ENCODE assay signal across 12 mouse cellular contexts in genomic region chr10:81360721-81361120, GRCm38 (mm10). TPM values are rescaled to one million over a fixed set of nuclear protein-coding genes. Genes with fewer than 3 reads are reported as not detected.
A peak's percentile ranks its signal among the peaks of the same experiment; 100 is the strongest.
DNase-seq lines count a peak whose midpoint lies in the region; ATAC-seq and TF ChIP-seq lines count a peak whose summit lies in the region.
"Had no signal": no experiment of that assay in that cellular context is flagged by ENCODE, and none has a peak within 500 bp of the region (broad histone marks: within the 10 kb centered on the region; RNA-seq: fewer than 3 reads in every experiment).

No protein-coding gene starts in this region.

- no peak for TF ChIP-seq EP300 in liver, embryonic 14.5 days (IDR thresholded peaks at IDR 0.05; ENCODE audit: low read depth)

- TF ChIP-seq POLR2A in bone marrow, adult 2 months (IDR thresholded peaks at IDR 0.05; ENCODE audit: borderline replicate concordance, control insufficient read depth, low read depth, low read length) = no peak

- no peak for ATAC-seq in forebrain, embryonic 13.5 days
- no peak for ATAC-seq in forebrain, postnatal 0 days
- ATAC-seq in lung, embryonic 14.5 days (ENCODE audit: insufficient read depth) = no peak
- ATAC-seq in liver, embryonic 14.5 days (ENCODE audit: insufficient read depth) = no peak

- intact Hi-C loops in left cerebral cortex, postnatal 14 days (cut with DNase I) = no loop called here

- peaks cover 31% of the 10 kb centered on the region for H3K27me3 ChIP-seq in forebrain, embryonic 13.5 days
- H3K27me3 ChIP-seq in forebrain, postnatal 0 days (ENCODE audit: insufficient read depth, low read length) = 0 out of 2 replicates have a peak, but pooled peaks cover 7% of the 10 kb centered on the region
- H3K27me3 ChIP-seq in lung, embryonic 14.5 days (ENCODE audit: insufficient read depth, low read length) = peaks cover 8% of the 10 kb centered on the region; the same call in 1 of the 2 replicates
- H3K27me3 ChIP-seq in liver, embryonic 14.5 days (ENCODE audit: control insufficient read depth, insufficient read depth, low read length) = no peaks in the 10 kb centered on the region

- no peak overlapping the region for H3K4me2 ChIP-seq in forebrain, embryonic 13.5 days
- H3K4me2 ChIP-seq in forebrain, postnatal 0 days (ENCODE audit: low read depth) = no peak overlapping the region
- no peak overlapping the region for H3K4me2 ChIP-seq in lung, embryonic 14.5 days
- peak overlapping the region; percentile 82 for H3K4me2 ChIP-seq in liver, embryonic 14.5 days (ENCODE audit: low read depth)
- H3K4me2 ChIP-seq: limb, embryonic 12.5 days had no signal

- H3K4me3 ChIP-seq in forebrain, embryonic 13.5 days = no peak overlapping the region
- no peak overlapping the region for H3K4me3 ChIP-seq in forebrain, postnatal 0 days (ENCODE audit: low read depth, low read length)
- H3K4me3 ChIP-seq in lung, embryonic 14.5 days (ENCODE audit: low read depth, low read length) = no peak overlapping the region
- H3K4me3 ChIP-seq in bone marrow, adult 2 months (replicated peaks; ENCODE audit: control insufficient read depth, low read depth, low read length) = no peak overlapping the region
- H3K4me3 ChIP-seq in liver, embryonic 14.5 days (ENCODE audit: insufficient read depth in 1 of 2, low read depth in 2 of 2, low read length in 2 of 2) = no peak overlapping the region
- H3K4me3 ChIP-seq: limb, embryonic 12.5 days had no signal

- H3K9me3 ChIP-seq in forebrain, embryonic 13.5 days (replicated peaks) = no peaks in the 10 kb centered on the region
- H3K9me3 ChIP-seq in forebrain, postnatal 0 days (ENCODE audit: low read length) = no peaks in the 10 kb centered on the region
- no peaks in the 10 kb centered on the region for H3K9me3 ChIP-seq in lung, embryonic 14.5 days (ENCODE audit: low read depth, low read length)
- H3K9me3 ChIP-seq in liver, embryonic 14.5 days (ENCODE audit: control insufficient read depth, low read length) = no peaks in the 10 kb centered on the region
- H3K9me3 ChIP-seq: limb, embryonic 12.5 days had no signal

- no peak overlapping the region for H3K27ac ChIP-seq in forebrain, embryonic 13.5 days
- H3K27ac ChIP-seq in forebrain, postnatal 0 days (ENCODE audit: low read depth, low read length) = no peak overlapping the region
- no peak overlapping the region for H3K27ac ChIP-seq in lung, embryonic 14.5 days (ENCODE audit: low read depth)
- H3K27ac ChIP-seq in bone marrow, adult 2 months (ENCODE audit: control insufficient read depth, insufficient read depth, low read depth, low read length, poor library complexity) = peak overlapping the region; percentile 6; the same call in 1 of the 2 replicates
- peak overlapping the region; percentile 86 for H3K27ac ChIP-seq in liver, embryonic 14.5 days
- H3K27ac ChIP-seq: limb, embryonic 12.5 days had no signal

- peak overlapping the region; percentile 26; the same call in 1 of the 2 replicates for H3K9ac ChIP-seq in forebrain, embryonic 13.5 days
- H3K9ac ChIP-seq in forebrain, postnatal 0 days = no peak overlapping the region
- H3K9ac ChIP-seq in lung, embryonic 14.5 days = no peak overlapping the region
- H3K9ac ChIP-seq in liver, embryonic 14.5 days (replicated peaks) = peak overlapping the region; percentile 43

- TF ChIP-seq CTCF in forebrain, postnatal 0 days (IDR thresholded peaks at IDR 0.05; ENCODE audit: low read depth) = no peak
- no peak for TF ChIP-seq CTCF in lung, embryonic 14.5 days (IDR thresholded peaks at IDR 0.05; ENCODE audit: low read depth)
- no peak for TF ChIP-seq CTCF in bone marrow, adult 2 months (IDR thresholded peaks at IDR 0.05; ENCODE audit: control insufficient read depth, insufficient read depth, low read length)
- no peak for TF ChIP-seq CTCF in liver, embryonic 14.5 days (IDR thresholded peaks at IDR 0.05; ENCODE audit: low read depth)

- 76% methylated on average over 8 of the region's 8 CpGs for WGBS in forebrain, embryonic 13.5 days
- WGBS in forebrain, postnatal 0 days = 77% methylated on average over 8 of the region's 8 CpGs
- WGBS in lung, embryonic 14.5 days = 57% methylated on average over 8 of the region's 8 CpGs
- 83% methylated on average over 8 of the region's 8 CpGs for WGBS in bone marrow, adult 2 months
- WGBS in liver, embryonic 14.5 days (ENCODE audit: insufficient replicate concordance) = 74% methylated on average over 8 of the region's 8 CpGs

- DNase-seq in forebrain, postnatal 0 days = no peak
- DNase-seq in lung, embryonic 14.5 days = peak; percentile 36
- DNase-seq in lung, postnatal 10 days = no peak
- DNase-seq in liver, embryonic 14.5 days (ENCODE audit: low read depth in 3 of 3, low spot score in 3 of 3) = no peak
- no peak for DNase-seq in cerebellum, postnatal 14 days
- DNase-seq in left cerebral cortex, postnatal 14 days (ENCODE audit: low spot score in 2 of 2) = no peak
- DNase-seq: adrenal gland, postnatal 36 days; cerebellum, postnatal 10 days; kidney, adult 11 months had no signal

- H3K4me1 ChIP-seq in forebrain, embryonic 13.5 days = peaks cover 50% of the 10 kb centered on the region
- H3K4me1 ChIP-seq in forebrain, postnatal 0 days (ENCODE audit: insufficient read depth) = peaks cover 12% of the 10 kb centered on the region
- peaks cover 42% of the 10 kb centered on the region for H3K4me1 ChIP-seq in lung, embryonic 14.5 days (ENCODE audit: insufficient read depth)
- H3K4me1 ChIP-seq in bone marrow, adult 2 months (ENCODE audit: control insufficient read depth, insufficient read depth, low read length) = peaks cover 12% of the 10 kb centered on the region
- H3K4me1 ChIP-seq in liver, embryonic 14.5 days (replicated peaks; ENCODE audit: control insufficient read depth in 2 of 2, insufficient read depth in 2 of 2, low read length in 1 of 2) = peaks cover 66 to 68% of the 10 kb centered on the region in 2 experiments

- H3K36me3 ChIP-seq in forebrain, embryonic 13.5 days (ENCODE audit: poor library complexity, severe bottlenecking) = peaks cover 4% of the 10 kb centered on the region; the same call in 1 of the 2 replicates
- 0 out of 2 replicates have a peak, but pooled peaks cover 8% of the 10 kb centered on the region for H3K36me3 ChIP-seq in forebrain, postnatal 0 days (ENCODE audit: insufficient read depth)
- H3K36me3 ChIP-seq in lung, embryonic 14.5 days (ENCODE audit: insufficient read depth) = peaks cover 13% of the 10 kb centered on the region; the same call in 1 of the 2 replicates
- H3K36me3 ChIP-seq in liver, embryonic 14.5 days (replicated peaks; ENCODE audit: control insufficient read depth, insufficient read depth, low read depth) = peaks cover 27% of the 10 kb centered on the region

RNA-seq across cellular contexts. Expression of gene Mfsd12, which starts 3.4 kb away (rescaled TPM):
- 6.3 and 6.8 TPM in 2 replicates for polyA plus RNA-seq in forebrain, embryonic 13.5 days (2015; fragmentation: Nextera tagmentation; extraction: Ambion mirVana)
- 19.8 and 23.4 TPM in 2 replicates for total RNA-seq in forebrain, postnatal 0 days (2014; rRNA removed)
- polyA plus RNA-seq in forebrain, postnatal 0 days (2015; fragmentation: Nextera tagmentation; extraction: Ambion mirVana) = 10.1 TPM in 2 replicates
- 7.7 and 8.5 TPM in 2 replicates for polyA plus RNA-seq in lung, embryonic 14.5 days (2014; fragmentation: Nextera tagmentation; extraction: Ambion mirVana)
- polyA plus RNA-seq in bone marrow, adult 2 months (2011; ENCODE audit: insufficient read depth, insufficient read length, low replicate concordance, missing spikeins) = 11.0 and 14.3 TPM in 2 replicates
- polyA plus RNA-seq in liver, embryonic 14.5 days (2012; rRNA removed) = 8.4 and 9.3 TPM in 2 replicates
- polyA plus RNA-seq in liver, embryonic 14.5 days (2014; fragmentation: Nextera tagmentation; extraction: Ambion mirVana) = 6.1 and 8.3 TPM in 2 replicates
- total RNA-seq in left cerebral cortex, postnatal 14 days (2021) = 10 to 100 TPM; 37.8 to 38.9 TPM

RNA-seq across cellular contexts. Expression of gene 4930404N11Rik, which starts 4.9 kb away (rescaled TPM):
- polyA plus RNA-seq in forebrain, embryonic 13.5 days (2015; fragmentation: Nextera tagmentation; extraction: Ambion mirVana) = 0.44 and 0.45 TPM in 2 replicates
- total RNA-seq in forebrain, postnatal 0 days (2014; rRNA removed) = not detected in 2 replicates
- 0.16 and 0.20 TPM in 2 replicates for polyA plus RNA-seq in forebrain, postnatal 0 days (2015; fragmentation: Nextera tagmentation; extraction: Ambion mirVana)
- 0.65 and 0.92 TPM in 2 replicates for polyA plus RNA-seq in lung, embryonic 14.5 days (2014; fragmentation: Nextera tagmentation; extraction: Ambion mirVana)
- polyA plus RNA-seq in bone marrow, adult 2 months (2011; ENCODE audit: insufficient read depth, insufficient read length, low replicate concordance, missing spikeins) = 4.5 and 12.3 TPM in 2 replicates
- 0.55 and 0.78 TPM in 2 replicates for polyA plus RNA-seq in liver, embryonic 14.5 days (2012; rRNA removed)
- 0.44 and 0.60 TPM in 2 replicates for polyA plus RNA-seq in liver, embryonic 14.5 days (2014; fragmentation: Nextera tagmentation; extraction: Ambion mirVana)
- total RNA-seq in left cerebral cortex, postnatal 14 days (2021) = 1 to 10 TPM in 1 of 2 experiments, under 1 TPM in 1; 0.93 to 1.3 TPM

RNA-seq across cellular contexts. Expression of gene Hmg20b, which starts 10.4 kb away (rescaled TPM):
- polyA plus RNA-seq in forebrain, embryonic 13.5 days (2015; fragmentation: Nextera tagmentation; extraction: Ambion mirVana) = 60.6 and 61.1 TPM in 2 replicates
- total RNA-seq in forebrain, postnatal 0 days (2014; rRNA removed) = 15.1 and 21.6 TPM in 2 replicates
- polyA plus RNA-seq in forebrain, postnatal 0 days (2015; fragmentation: Nextera tagmentation; extraction: Ambion mirVana) = 25.1 and 25.2 TPM in 2 replicates
- 98.7 and 105 TPM in 2 replicates for polyA plus RNA-seq in lung, embryonic 14.5 days (2014; fragmentation: Nextera tagmentation; extraction: Ambion mirVana)
- polyA plus RNA-seq in bone marrow, adult 2 months (2011; ENCODE audit: insufficient read depth, insufficient read length, low replicate concordance, missing spikeins) = 56.9 and 60.7 TPM in 2 replicates
- 20.6 and 24.9 TPM in 2 replicates for polyA plus RNA-seq in liver, embryonic 14.5 days (2012; rRNA removed)
- 20.3 and 23.7 TPM in 2 replicates for polyA plus RNA-seq in liver, embryonic 14.5 days (2014; fragmentation: Nextera tagmentation; extraction: Ambion mirVana)
- total RNA-seq in left cerebral cortex, postnatal 14 days (2021) = 10 to 100 TPM; 21.4 to 23.3 TPM

RNA-seq across cellular contexts. Expression of gene Fzr1, which starts 17.6 kb away (rescaled TPM):
- polyA plus RNA-seq in forebrain, embryonic 13.5 days (2015; fragmentation: Nextera tagmentation; extraction: Ambion mirVana) = 117 and 128 TPM in 2 replicates
- total RNA-seq in forebrain, postnatal 0 days (2014; rRNA removed) = 60.2 and 67.2 TPM in 2 replicates
- polyA plus RNA-seq in forebrain, postnatal 0 days (2015; fragmentation: Nextera tagmentation; extraction: Ambion mirVana) = 128 and 132 TPM in 2 replicates
- 109 and 116 TPM in 2 replicates for polyA plus RNA-seq in lung, embryonic 14.5 days (2014; fragmentation: Nextera tagmentation; extraction: Ambion mirVana)
- polyA plus RNA-seq in bone marrow, adult 2 months (2011; ENCODE audit: insufficient read depth, insufficient read length, low replicate concordance, missing spikeins) = 126 and 131 TPM in 2 replicates
- polyA plus RNA-seq in liver, embryonic 14.5 days (2012; rRNA removed) = 73.1 and 86.2 TPM in 2 replicates
- 80.5 and 85.2 TPM in 2 replicates for polyA plus RNA-seq in liver, embryonic 14.5 days (2014; fragmentation: Nextera tagmentation; extraction: Ambion mirVana)
- 10 to 100 TPM; 74.8 to 80.3 TPM for total RNA-seq in left cerebral cortex, postnatal 14 days (2021)

RNA-seq across cellular contexts. Expression of gene Gipc3, which starts 17.7 kb away (rescaled TPM):
- not detected in 2 replicates for polyA plus RNA-seq in forebrain, embryonic 13.5 days (2015; fragmentation: Nextera tagmentation; extraction: Ambion mirVana)
- total RNA-seq in forebrain, postnatal 0 days (2014; rRNA removed) = 0.15 TPM in 1 of 2 replicates, not detected in the other
- not detected in 2 replicates for polyA plus RNA-seq in forebrain, postnatal 0 days (2015; fragmentation: Nextera tagmentation; extraction: Ambion mirVana)
- polyA plus RNA-seq in lung, embryonic 14.5 days (2014; fragmentation: Nextera tagmentation; extraction: Ambion mirVana) = 0.05 and 0.08 TPM in 2 replicates
- not detected in 2 replicates for polyA plus RNA-seq in bone marrow, adult 2 months (2011; ENCODE audit: insufficient read depth, insufficient read length, low replicate concordance, missing spikeins)
- polyA plus RNA-seq in liver, embryonic 14.5 days (2012; rRNA removed) = 0.01 TPM in 2 replicates
- polyA plus RNA-seq in liver, embryonic 14.5 days (2014; fragmentation: Nextera tagmentation; extraction: Ambion mirVana) = not detected in 2 replicates
- total RNA-seq in left cerebral cortex, postnatal 14 days (2021) = under 1 TPM; 0.51 to 0.97 TPM

Comparison
In these comparisons a context has a peak if more than half of its experiments do, and no peak if none do; other contexts are left out.
1. H3K9ac ChIP-seq: peak in forebrain, embryonic 13.5 days (single experiment) and liver, embryonic 14.5 days (single experiment); none in forebrain, postnatal 0 days (single experiment) and lung, embryonic 14.5 days (single experiment).
2. H3K27ac ChIP-seq: peak in bone marrow, adult 2 months (single experiment) and liver, embryonic 14.5 days (single experiment); none in forebrain, embryonic 13.5 days (single experiment), forebrain, postnatal 0 days (single experiment) and lung, embryonic 14.5 days (single experiment).